19 mouse cellular contexts compared by ENCODE assay signal in the genomic region with DNA sequence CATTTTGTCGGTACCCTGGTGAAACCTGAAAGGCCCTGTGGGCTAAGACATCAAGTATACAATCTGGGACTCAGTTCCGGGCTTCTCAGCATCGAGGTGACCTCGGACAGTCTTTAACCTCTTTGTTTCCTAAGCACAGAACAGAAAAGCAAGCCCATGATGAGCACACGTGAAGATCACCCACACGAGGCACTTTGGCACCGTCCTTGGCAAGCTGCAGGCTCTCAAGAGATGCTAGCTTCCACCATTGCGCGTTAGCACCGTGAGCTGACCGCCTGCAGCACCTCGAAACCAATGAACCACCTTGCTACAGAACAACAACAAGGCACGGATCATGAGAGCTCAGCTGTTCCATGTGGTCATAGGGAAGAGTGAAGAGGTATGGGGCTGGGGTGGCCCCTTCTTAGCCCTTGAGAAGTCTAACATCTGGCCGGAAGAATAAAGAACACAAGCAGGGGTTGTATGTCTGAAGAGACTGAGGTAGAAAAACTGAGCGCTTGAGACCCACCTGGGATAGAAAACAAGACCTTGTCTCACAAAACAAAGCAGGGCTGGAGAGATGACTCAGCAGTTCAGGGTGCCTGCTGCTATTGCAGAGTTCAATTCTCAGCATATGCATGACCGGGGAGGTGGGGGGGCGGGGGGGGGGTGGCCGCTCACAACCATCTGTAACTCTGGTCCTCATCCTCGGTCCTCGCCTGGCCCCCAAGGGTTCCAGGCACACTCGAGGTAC. TPM values are rescaled to one million over a fixed set of nuclear protein-coding genes. Genes with fewer than 3 reads are reported as not detected.
A peak's percentile ranks its signal among the peaks of the same experiment; 100 is the strongest.
DNase-seq lines count a peak whose midpoint lies in the region; ATAC-seq and TF ChIP-seq lines count a peak whose summit lies in the region.
"Had no signal": no experiment of that assay in that cellular context is flagged by ENCODE, and none has a peak within 500 bp of the region (broad histone marks: within the 10 kb centered on the region; RNA-seq: fewer than 3 reads in every experiment).

No protein-coding gene starts in this region.

- H3K9ac ChIP-seq in heart, embryonic 16.5 days (ENCODE audit: low read length) = no peak overlapping the region
- H3K9ac ChIP-seq in stomach, embryonic 16.5 days (ENCODE audit: low read length) = no peak overlapping the region
- H3K9ac ChIP-seq in stomach, postnatal 0 days (ENCODE audit: low read length) = no peak overlapping the region
- H3K9ac ChIP-seq in liver, embryonic 11.5 days (ENCODE audit: low read depth, low read length) = no peak overlapping the region
- H3K9ac ChIP-seq: intestine, embryonic 15.5 days; limb, embryonic 12.5 days; stomach, embryonic 15.5 days had no signal

- no peak for ATAC-seq in heart, embryonic 16.5 days (replicated peaks; ENCODE audit: extremely low read depth, insufficient read depth, low FRiP score)
- no peak for ATAC-seq in stomach, embryonic 16.5 days (ENCODE audit: insufficient read depth, low FRiP score)
- ATAC-seq in stomach, postnatal 0 days (ENCODE audit: low FRiP score, low TSS enrichment) = no peak
- no peak for ATAC-seq in liver, embryonic 11.5 days (replicated peaks; ENCODE audit: low FRiP score)
- ATAC-seq: CD4-positive, CD25-positive, alpha-beta regulatory T cell, adult 4 months; intestine, embryonic 15.5 days; Patski had no signal

- no peaks in the 10 kb centered on the region for H3K27me3 ChIP-seq in heart, embryonic 16.5 days (ENCODE audit: control insufficient read depth, insufficient read depth, low read length)
- H3K27me3 ChIP-seq in stomach, embryonic 16.5 days (ENCODE audit: control insufficient read depth, insufficient read depth, low read length) = no peaks in the 10 kb centered on the region
- H3K27me3 ChIP-seq in stomach, postnatal 0 days (ENCODE audit: control insufficient read depth, insufficient read depth, low read length) = no peaks in the 10 kb centered on the region
- H3K27me3 ChIP-seq in liver, embryonic 11.5 days (replicated peaks; ENCODE audit: control insufficient read depth, insufficient read depth, low read length) = no peaks in the 10 kb centered on the region
- H3K27me3 ChIP-seq: intestine, embryonic 15.5 days; limb, embryonic 12.5 days; Patski; stomach, embryonic 15.5 days had no signal

- intact Hi-C loops in heart, postnatal 14 days (cut with DNase I) = no loop called here
- intact Hi-C loops in left cerebral cortex, postnatal 4 days (cut with DNase I) = no loop called here

- H3K27ac ChIP-seq in heart, embryonic 16.5 days (ENCODE audit: low read length) = peak overlapping the region; percentile 33; the same call in 1 of the 2 replicates
- 0 out of 2 replicates have a peak overlapping the region, but pooled peaks have one; percentile 1 for H3K27ac ChIP-seq in stomach, embryonic 16.5 days (ENCODE audit: low read length)
- no peak overlapping the region for H3K27ac ChIP-seq in stomach, postnatal 0 days (replicated peaks)
- H3K27ac ChIP-seq in liver, embryonic 11.5 days (ENCODE audit: low read depth, low read length) = no peak overlapping the region
- H3K27ac ChIP-seq: hindbrain, embryonic 10.5 days; intestine, embryonic 15.5 days; limb, embryonic 12.5 days; stomach, embryonic 15.5 days had no signal

- DNase-seq in heart, postnatal 14 days = no peak
- no peak for DNase-seq in stomach, postnatal 0 days (ENCODE audit: low spot score)
- no peak for DNase-seq in liver, embryonic 11.5 days (ENCODE audit: low spot score)
- DNase-seq in thymus, postnatal 4 days = peak; percentile 48
- DNase-seq in left cerebral cortex, postnatal 4 days = no peak
- DNase-seq: adrenal gland, adult 2 months; cerebellum, postnatal 10 days; kidney, postnatal 4 days; layer of hippocampus, postnatal 36 days; retina, postnatal 1 day had no signal

- no peak overlapping the region for H3K4me3 ChIP-seq in heart, embryonic 16.5 days (ENCODE audit: low read length)
- no peak overlapping the region for H3K4me3 ChIP-seq in stomach, embryonic 16.5 days (replicated peaks; ENCODE audit: low read length)
- H3K4me3 ChIP-seq in stomach, postnatal 0 days (ENCODE audit: low read depth, low read length) = no peak overlapping the region
- no peak overlapping the region for H3K4me3 ChIP-seq in liver, embryonic 11.5 days (ENCODE audit: low read depth, low read length)
- H3K4me3 ChIP-seq: hindbrain, embryonic 10.5 days; intestine, embryonic 15.5 days; limb, embryonic 12.5 days; stomach, embryonic 15.5 days had no signal

- TF ChIP-seq EP300 in stomach, postnatal 0 days (optimal IDR thresholded peaks at IDR 0.05) = no peak

- no peak overlapping the region for H3K4me2 ChIP-seq in heart, embryonic 16.5 days (ENCODE audit: low read depth, low read length)
- H3K4me2 ChIP-seq in stomach, embryonic 16.5 days (ENCODE audit: low read depth, low read length) = no peak overlapping the region
- H3K4me2 ChIP-seq in stomach, postnatal 0 days (replicated peaks; ENCODE audit: low read depth) = no peak overlapping the region; the same call in 1 of the 2 replicates
- H3K4me2 ChIP-seq in liver, embryonic 11.5 days = peak overlapping the region; percentile 91
- H3K4me2 ChIP-seq: intestine, embryonic 15.5 days; limb, embryonic 12.5 days had no signal

- no peak for TF ChIP-seq CTCF in stomach, postnatal 0 days (IDR thresholded peaks at IDR 0.05; ENCODE audit: low read depth)

- peaks cover 3% of the 10 kb centered on the region; the same call in 1 of the 2 replicates for H3K9me3 ChIP-seq in heart, embryonic 16.5 days (replicated peaks; ENCODE audit: control insufficient read depth, low read length)
- no peaks in the 10 kb centered on the region for H3K9me3 ChIP-seq in stomach, embryonic 16.5 days (replicated peaks; ENCODE audit: control insufficient read depth, low read length)
- no peaks in the 10 kb centered on the region for H3K9me3 ChIP-seq in stomach, postnatal 0 days (ENCODE audit: control insufficient read depth, low read length)
- H3K9me3 ChIP-seq in liver, embryonic 11.5 days (ENCODE audit: control insufficient read depth, low read length) = no peaks in the 10 kb centered on the region
- H3K9me3 ChIP-seq: hindbrain, embryonic 10.5 days; intestine, embryonic 15.5 days; limb, embryonic 12.5 days; stomach, embryonic 15.5 days had no signal

- H3K4me1 ChIP-seq in heart, embryonic 16.5 days (ENCODE audit: control insufficient read depth, insufficient read depth, low read length) = peaks cover 55% of the 10 kb centered on the region
- peaks cover 47% of the 10 kb centered on the region for H3K4me1 ChIP-seq in stomach, embryonic 16.5 days (ENCODE audit: control insufficient read depth, insufficient read depth, low read length)
- peaks cover 20% of the 10 kb centered on the region; the same call in 1 of the 2 replicates for H3K4me1 ChIP-seq in stomach, postnatal 0 days (replicated peaks; ENCODE audit: control insufficient read depth, insufficient read depth)
- peaks cover 51% of the 10 kb centered on the region for H3K4me1 ChIP-seq in liver, embryonic 11.5 days (replicated peaks; ENCODE audit: control insufficient read depth, insufficient read depth, low read length)

- no peaks in the 10 kb centered on the region for H3K36me3 ChIP-seq in heart, embryonic 16.5 days (ENCODE audit: control insufficient read depth, insufficient read depth)
- no peaks in the 10 kb centered on the region for H3K36me3 ChIP-seq in stomach, embryonic 16.5 days (ENCODE audit: control insufficient read depth, insufficient read depth, low read length)
- H3K36me3 ChIP-seq in stomach, postnatal 0 days (ENCODE audit: control insufficient read depth, insufficient read depth, low read length) = no peaks in the 10 kb centered on the region
- H3K36me3 ChIP-seq in liver, embryonic 11.5 days (ENCODE audit: control insufficient read depth, insufficient read depth, low read length) = peaks cover 3% of the 10 kb centered on the region; the same call in 1 of the 2 replicates
- H3K36me3 ChIP-seq: hindbrain, embryonic 10.5 days; intestine, embryonic 15.5 days; limb, embryonic 12.5 days; stomach, embryonic 15.5 days had no signal

- 75% methylated on average over 21 of the region's 21 CpGs for WGBS in heart, embryonic 16.5 days
- 81% methylated on average over 21 of the region's 21 CpGs for WGBS in stomach, embryonic 16.5 days
- WGBS in stomach, postnatal 0 days = 82% methylated on average over 21 of the region's 21 CpGs
- 80% methylated on average over 20 of the region's 21 CpGs for WGBS in liver, embryonic 11.5 days

RNA-seq across cellular contexts. Expression of a gene that starts 2.5 kb away (rescaled TPM):
- 11.4 and 14.6 TPM in 2 replicates for polyA plus RNA-seq in heart, embryonic 16.5 days (2015; fragmentation: Nextera tagmentation; extraction: Ambion mirVana)
- 10 to 100 TPM; 41.0 to 45.9 TPM for total RNA-seq in heart, postnatal 14 days (2021)
- 14.9 and 15.2 TPM in 2 replicates for polyA plus RNA-seq in stomach, embryonic 16.5 days (2015; fragmentation: Nextera tagmentation; extraction: Ambion mirVana)
- 11.8 and 12.3 TPM in 2 replicates for polyA plus RNA-seq in stomach, postnatal 0 days (2015; fragmentation: Nextera tagmentation; extraction: Ambion mirVana)
- 9.4 and 9.8 TPM in 2 replicates for polyA plus RNA-seq in liver, embryonic 11.5 days (2014; fragmentation: Nextera tagmentation; extraction: Ambion mirVana)
- total RNA-seq in left cerebral cortex, postnatal 4 days (2021) = 10 to 100 TPM; 11.7 to 13.8 TPM

RNA-seq across cellular contexts. Expression of a gene that starts 51.4 kb away (rescaled TPM):
- polyA plus RNA-seq in heart, embryonic 16.5 days (2015; fragmentation: Nextera tagmentation; extraction: Ambion mirVana) = 10.5 and 12.4 TPM in 2 replicates
- 10 to 100 TPM; 44.8 to 49.3 TPM for total RNA-seq in heart, postnatal 14 days (2021)
- polyA plus RNA-seq in stomach, embryonic 16.5 days (2015; fragmentation: Nextera tagmentation; extraction: Ambion mirVana) = 14.6 and 17.0 TPM in 2 replicates
- polyA plus RNA-seq in stomach, postnatal 0 days (2015; fragmentation: Nextera tagmentation; extraction: Ambion mirVana) = 10.0 and 13.1 TPM in 2 replicates
- polyA plus RNA-seq in liver, embryonic 11.5 days (2014; fragmentation: Nextera tagmentation; extraction: Ambion mirVana) = 2.9 and 3.1 TPM in 2 replicates
- 10 to 100 TPM; 13.9 to 15.3 TPM for total RNA-seq in left cerebral cortex, postnatal 4 days (2021)
- total RNA-seq: granulocyte monocyte progenitor cell, adult 5-6 weeks had no signal

Comparison
In these comparisons a context has a peak if more than half of its experiments do, and no peak if none do; other contexts are left out.
1. H3K27ac ChIP-seq: peak in heart, embryonic 16.5 days (single experiment) and stomach, embryonic 16.5 days (single experiment); none in stomach, postnatal 0 days (single experiment) and liver, embryonic 11.5 days (single experiment).